Comparison of ENCODE assay signal across 20 mouse cellular contexts in genomic region chrX:42967611-42968010, GRCm38 (mm10).
"Had no signal": no experiment of that assay in that cellular context is flagged by ENCODE, and none has a peak within 500 bp of the region (broad histone marks: within the 10 kb centered on the region; RNA-seq: fewer than 3 reads in every experiment).

No protein-coding gene starts in this region.

- H3K36me3 ChIP-seq: limb, embryonic 10.5 days; limb, embryonic 13.5 days; liver, embryonic 12.5 days; liver, embryonic 15.5 days; midbrain, embryonic 12.5 days; midbrain, embryonic 15.5 days; stomach, embryonic 15.5 days had no signal

- H3K27ac ChIP-seq: kidney, postnatal 0 days; layer of hippocampus, adult 2 months; limb, embryonic 10.5 days; limb, embryonic 13.5 days; liver, embryonic 12.5 days; liver, embryonic 15.5 days; macrophage; midbrain, embryonic 12.5 days; midbrain, embryonic 15.5 days; stomach, embryonic 15.5 days had no signal

- H3K27me3 ChIP-seq: limb, embryonic 13.5 days; liver, embryonic 12.5 days; liver, embryonic 15.5 days; midbrain, embryonic 12.5 days; midbrain, embryonic 15.5 days; stomach, embryonic 15.5 days had no signal

- H3K9me3 ChIP-seq: limb, embryonic 10.5 days; limb, embryonic 13.5 days; liver, embryonic 12.5 days; liver, embryonic 15.5 days; midbrain, embryonic 12.5 days; midbrain, embryonic 15.5 days; stomach, embryonic 15.5 days had no signal

- H3K4me3 ChIP-seq: layer of hippocampus, adult 2 months; limb, embryonic 10.5 days; limb, embryonic 13.5 days; liver, embryonic 12.5 days; liver, embryonic 15.5 days; midbrain, embryonic 12.5 days; midbrain, embryonic 15.5 days; stomach, embryonic 15.5 days had no signal

- ATAC-seq: liver, embryonic 12.5 days; midbrain, embryonic 15.5 days had no signal

- H3K4me2 ChIP-seq: limb, embryonic 13.5 days; liver, embryonic 12.5 days; liver, embryonic 15.5 days; midbrain, embryonic 12.5 days; midbrain, embryonic 15.5 days; stomach, embryonic 15.5 days had no signal

- H3K4me1 ChIP-seq: limb, embryonic 10.5 days; limb, embryonic 13.5 days; liver, embryonic 12.5 days; liver, embryonic 15.5 days; midbrain, embryonic 12.5 days; midbrain, embryonic 15.5 days; stomach, embryonic 15.5 days had no signal

- H3K9ac ChIP-seq: limb, embryonic 13.5 days; liver, embryonic 12.5 days; liver, embryonic 15.5 days; midbrain, embryonic 12.5 days; midbrain, embryonic 15.5 days; stomach, embryonic 15.5 days had no signal

- DNase-seq: kidney, adult 18-20 months; kidney, adult 9 months; kidney, postnatal 25 days; layer of hippocampus, adult 9-11 months; liver; lung, adult 18-20 months; lung, postnatal 14 days; right cerebral cortex, postnatal 25 days; spleen, adult 18-20 months; thymus, postnatal 25 days had no signal
